Mouse (Mus musculus) G1E (cell line): Measurements from ENCODE around the gene Narfl.

Source experiments
- CTCF ChIP-seq: IDR thresholded peaks from 2 replicates; pipeline ENCODE4 v1.5.1; 2012; ENCODE audit warnings: low read depth, low read length, inconsistent platforms, mixed read lengths
- GATA1 ChIP-seq: IDR thresholded peaks from 2 replicates; pipeline ENCODE4 v1.6.1; 2012; ENCODE audit warnings: borderline replicate concordance, low read length, inconsistent platforms, mixed read lengths
- GATA2 ChIP-seq: IDR thresholded peaks from 2 replicates; pipeline ENCODE4 v1.6.1; 2012; ENCODE audit warnings: low read depth, low read length, inconsistent platforms, borderline replicate concordance
- TAL1 ChIP-seq: conservative IDR thresholded peaks from 2 replicates; pipeline ENCODE4 v1.6.1; 2012; ENCODE audit warnings: low read depth, low read length, inconsistent platforms, mixed read lengths

GRCm38 (mm10) chr17:25735745-25736144 is 37.8 kb upstream of the Narfl start, which contains the start of gene Mslnl:
- no peak for TF ChIP-seq CTCF
- TF ChIP-seq GATA1 = no peak
- no peak for TF ChIP-seq GATA2
- no peak for TF ChIP-seq TAL1
